Mouse (Mus musculus): Measurements from ENCODE around the gene Arhgef2. TPM values are rescaled to one million over a fixed set of nuclear protein-coding genes. Genes with fewer than 3 reads are reported as not detected.

The Arhgef2 gene
- polyA plus RNA-seq, 1 experiment from 2014 or later, result 20.0 TPM

DNA sequence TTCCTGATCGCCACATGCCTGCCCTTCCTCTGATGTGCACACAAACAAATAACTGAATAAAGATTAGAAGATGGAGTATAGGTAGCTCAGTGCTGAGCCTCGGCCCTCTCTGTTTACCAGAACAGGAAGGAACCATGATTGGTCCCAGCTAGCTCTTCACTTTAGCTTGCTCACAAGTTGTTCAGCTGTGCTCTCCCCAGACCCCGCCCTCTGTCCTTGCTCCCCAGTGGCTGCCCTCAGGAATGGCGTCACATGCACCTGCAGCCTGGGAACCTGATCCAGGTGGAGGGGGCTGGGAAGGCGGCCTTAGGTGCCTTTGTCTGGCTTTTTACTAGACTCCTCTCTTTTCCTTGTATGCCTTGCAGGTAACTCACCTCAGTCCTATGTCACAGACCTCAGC is 9.4 kb downstream of the Arhgef2 start:
- H3K9me3 ChIP-seq (replicated peaks; ENCODE audit: control insufficient read depth, low read length), result no peaks in the 10 kb centered on the region
- H3K27me3 ChIP-seq (ENCODE audit: control insufficient read depth, insufficient read depth, low read depth, low read length), result no peaks in the 10 kb centered on the region
- no peak overlapping the region for H3K4me2 ChIP-seq (ENCODE audit: low read depth, low read length)
- H3K27ac ChIP-seq (ENCODE audit: low read length), result no peak overlapping the region
- H3K9ac ChIP-seq (ENCODE audit: low read depth, low read length), result no peak overlapping the region
- 38% methylated on average over 5 of the region's 5 CpGs for WGBS (ENCODE audit: insufficient replicate concordance)
- H3K4me3 ChIP-seq (ENCODE audit: low read depth, low read length), result no peak overlapping the region
- no peaks in the 10 kb centered on the region for H3K36me3 ChIP-seq (ENCODE audit: control insufficient read depth, insufficient read depth)
- no peak for ATAC-seq (ENCODE audit: low read depth)
- H3K4me1 ChIP-seq (ENCODE audit: control insufficient read depth, low read depth, low read length), result peaks cover 18% of the 10 kb centered on the region

DNA sequence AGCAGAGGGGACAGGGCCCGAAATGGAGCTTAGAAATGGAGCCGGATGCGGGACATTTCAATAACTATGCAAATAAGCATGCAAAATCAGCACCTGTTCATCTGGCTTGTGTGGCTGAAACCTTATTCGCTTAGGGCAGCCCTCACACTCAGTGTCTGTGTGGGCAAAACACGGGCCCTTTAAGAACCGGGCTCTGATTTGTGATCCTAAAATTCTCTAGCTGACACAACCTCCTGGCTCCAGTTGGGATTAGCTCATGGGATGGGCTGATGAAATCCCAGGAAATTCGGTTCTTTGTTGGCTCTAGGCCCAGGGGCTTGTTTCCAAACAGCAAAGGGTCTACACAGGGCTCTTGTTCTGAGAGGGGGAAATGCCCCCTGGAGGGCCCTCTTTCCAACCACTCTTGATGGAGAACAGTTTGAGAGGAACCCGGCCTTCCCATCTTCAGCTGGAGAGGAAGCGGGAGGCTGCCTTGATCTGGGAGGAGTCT is 10.2 kb downstream of the Arhgef2 start:
- Histone ChIP-seq H3K36me3 (ENCODE audit: control insufficient read depth, insufficient read depth) (no peaks in the 10 kb centered on the region), H3K27ac (ENCODE audit: low read length) (no peak overlapping the region), H3K4me2 (ENCODE audit: low read depth, low read length) (no peak overlapping the region), H3K4me3 (ENCODE audit: low read depth, low read length) (no peak overlapping the region), H3K9me3 (replicated peaks; ENCODE audit: control insufficient read depth, low read length) (no peaks in the 10 kb centered on the region), H3K4me1 (ENCODE audit: control insufficient read depth, low read depth, low read length) (peaks cover 22% of the 10 kb centered on the region), H3K9ac (ENCODE audit: low read depth, low read length) (no peak overlapping the region), H3K27me3 (ENCODE audit: control insufficient read depth, insufficient read depth, low read depth, low read length) (no peaks in the 10 kb centered on the region)
- no peak for ATAC-seq (ENCODE audit: low read depth)
- WGBS (ENCODE audit: insufficient replicate concordance), result 69% methylated on average over 9 of the region's 9 CpGs

DNA sequence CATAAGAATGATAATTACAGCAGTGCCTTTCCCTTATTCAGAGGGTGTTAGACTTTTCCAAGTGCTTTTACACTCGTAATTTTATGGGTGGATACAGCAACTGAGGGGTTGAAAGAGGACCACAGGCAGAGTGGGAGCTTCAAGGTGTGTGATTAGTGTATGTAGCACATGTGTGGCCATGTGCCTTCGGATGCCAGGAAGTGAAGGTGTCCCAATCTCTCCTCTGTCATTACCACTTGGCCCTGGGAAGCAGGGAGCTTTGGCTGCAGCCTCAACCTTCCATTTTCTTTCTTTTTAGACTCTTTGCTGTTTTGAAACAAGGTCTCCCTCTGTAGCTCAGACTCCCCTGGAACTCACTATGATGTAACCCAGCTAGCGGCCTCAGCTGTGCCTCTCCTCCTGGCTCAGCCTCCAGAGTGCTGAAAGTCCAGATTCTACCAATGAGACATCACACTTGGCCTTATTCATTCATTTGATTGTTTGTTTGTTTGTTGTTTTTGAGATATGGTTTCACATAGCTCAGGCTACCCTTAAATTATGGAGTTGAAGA is 11.3 kb downstream of the Arhgef2 start:
- Histone ChIP-seq H3K4me3 (ENCODE audit: low read depth, low read length) (no peak overlapping the region), H3K36me3 (ENCODE audit: control insufficient read depth, insufficient read depth) (no peaks in the 10 kb centered on the region), H3K27me3 (ENCODE audit: control insufficient read depth, insufficient read depth, low read depth, low read length) (no peaks in the 10 kb centered on the region), H3K9ac (ENCODE audit: low read depth, low read length) (no peak overlapping the region), H3K4me1 (ENCODE audit: control insufficient read depth, low read depth, low read length) (peaks cover 28% of the 10 kb centered on the region), H3K9me3 (replicated peaks; ENCODE audit: control insufficient read depth, low read length) (no peaks in the 10 kb centered on the region), H3K4me2 (ENCODE audit: low read depth, low read length) (no peak overlapping the region), H3K27ac (ENCODE audit: low read length) (no peak overlapping the region)
- 56% methylated on average over 3 of the region's 3 CpGs for WGBS (ENCODE audit: insufficient replicate concordance)
- no peak for ATAC-seq (ENCODE audit: low read depth)

DNA sequence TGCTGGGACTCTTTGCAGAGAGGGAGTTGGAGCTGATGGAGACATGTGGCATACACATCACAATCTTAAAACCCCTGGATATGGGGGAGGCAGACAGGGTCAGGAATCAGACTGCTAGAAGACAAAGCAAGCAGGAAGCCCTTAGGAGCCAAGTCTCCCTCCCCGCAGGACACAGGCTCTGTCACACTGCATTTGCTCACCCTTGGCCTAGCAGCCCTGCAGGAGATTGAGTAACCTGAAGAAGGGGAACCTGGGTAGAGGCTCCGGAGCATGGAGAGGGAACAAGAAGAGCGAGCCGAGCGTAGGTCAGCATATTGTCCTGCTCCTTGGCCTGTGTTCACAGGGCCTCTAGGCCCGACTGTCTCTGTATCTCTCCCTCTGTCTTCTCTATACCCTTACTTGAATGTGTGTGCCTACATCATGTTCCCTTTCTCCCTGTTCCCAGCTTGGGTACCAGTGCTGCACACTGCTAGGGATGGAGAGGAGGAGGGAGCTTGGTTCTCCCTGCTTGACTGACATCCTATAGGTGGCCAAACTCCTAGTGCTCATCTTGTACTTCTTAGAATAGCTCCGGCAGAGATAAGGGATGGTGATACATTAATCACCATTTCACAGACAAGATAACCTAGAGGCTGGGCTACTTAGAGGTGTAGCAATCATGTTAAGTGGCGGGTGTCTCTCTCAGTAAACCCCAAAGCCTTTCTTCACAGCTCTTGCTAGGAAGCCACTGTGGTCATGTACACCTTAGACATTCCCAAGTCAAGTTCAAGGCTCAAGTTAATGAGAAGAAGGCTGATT is 12.5 kb downstream of the Arhgef2 start:
- H3K4me3 ChIP-seq (ENCODE audit: low read depth, low read length), result no peak overlapping the region
- no peak overlapping the region for H3K4me2 ChIP-seq (ENCODE audit: low read depth, low read length)
- H3K9me3 ChIP-seq (replicated peaks; ENCODE audit: control insufficient read depth, low read length), result no peaks in the 10 kb centered on the region
- 46% methylated on average over 8 of the region's 8 CpGs for WGBS (ENCODE audit: insufficient replicate concordance)
- ATAC-seq (ENCODE audit: low read depth), result 0 out of 2 replicates have a peak, but pooled peaks have one; percentile 7
- H3K36me3 ChIP-seq (ENCODE audit: control insufficient read depth, insufficient read depth), result no peaks in the 10 kb centered on the region
- peaks cover 39% of the 10 kb centered on the region for H3K4me1 ChIP-seq (ENCODE audit: control insufficient read depth, low read depth, low read length)
- no peak overlapping the region for H3K27ac ChIP-seq (ENCODE audit: low read length)
- no peaks in the 10 kb centered on the region for H3K27me3 ChIP-seq (ENCODE audit: control insufficient read depth, insufficient read depth, low read depth, low read length)
- no peak overlapping the region for H3K9ac ChIP-seq (ENCODE audit: low read depth, low read length)

DNA sequence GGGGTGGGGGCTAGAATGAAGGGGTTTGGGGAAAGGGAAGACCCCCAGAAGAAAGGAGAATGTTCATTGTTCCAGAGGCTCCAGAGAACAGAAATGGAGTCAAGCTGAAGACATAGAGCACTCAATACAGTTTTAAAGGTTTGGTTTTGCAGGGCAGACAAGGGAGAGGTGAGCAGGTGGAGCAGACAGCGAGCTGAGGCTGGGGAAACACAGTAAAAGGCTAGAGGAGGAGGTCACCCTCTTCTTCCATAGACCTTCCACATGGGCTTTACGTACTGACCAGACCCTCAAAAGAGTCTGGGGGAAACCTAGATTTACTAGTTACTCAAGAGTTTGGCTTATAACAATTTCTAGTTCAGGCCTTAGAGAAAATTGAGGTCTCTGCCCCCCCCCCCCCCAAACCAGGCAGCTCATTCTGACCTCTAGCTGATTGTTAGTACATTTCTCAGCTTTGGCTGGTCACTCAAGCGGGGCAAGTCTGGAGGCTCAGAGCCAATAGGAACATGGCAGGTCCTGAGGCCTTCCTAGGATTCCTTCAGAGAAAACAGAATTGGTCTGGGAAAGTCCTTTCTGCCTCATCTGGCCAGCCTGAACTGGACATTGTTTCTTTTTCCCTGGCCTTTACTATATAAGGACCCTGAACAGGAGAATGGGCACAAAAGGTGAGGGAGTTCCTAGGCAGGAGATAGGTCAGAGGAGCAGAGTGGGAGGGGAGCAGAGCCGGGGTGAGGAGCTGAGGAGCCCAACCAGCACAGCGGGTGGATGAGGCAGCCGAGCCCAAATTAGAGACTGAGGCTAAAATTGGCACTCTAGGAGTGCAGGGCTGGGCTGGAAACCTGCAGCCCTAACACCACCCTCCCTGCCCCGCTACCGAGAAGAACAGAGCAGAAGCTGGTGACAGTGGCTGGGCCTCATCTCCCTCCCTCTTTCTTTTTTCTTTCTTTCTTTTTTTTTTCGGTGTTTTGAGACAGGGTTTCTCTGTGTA is 13.6 kb downstream of the Arhgef2 start:
- H3K27ac ChIP-seq (ENCODE audit: low read length), result no peak overlapping the region
- H3K27me3 ChIP-seq (ENCODE audit: control insufficient read depth, insufficient read depth, low read depth, low read length), result no peaks in the 10 kb centered on the region
- H3K4me2 ChIP-seq (ENCODE audit: low read depth, low read length), result no peak overlapping the region
- H3K9me3 ChIP-seq (replicated peaks; ENCODE audit: control insufficient read depth, low read length), result no peaks in the 10 kb centered on the region
- no peak for ATAC-seq (ENCODE audit: low read depth)
- no peak overlapping the region for H3K9ac ChIP-seq (ENCODE audit: low read depth, low read length)
- peaks cover 48% of the 10 kb centered on the region for H3K4me1 ChIP-seq (ENCODE audit: control insufficient read depth, low read depth, low read length)
- no peaks in the 10 kb centered on the region for H3K36me3 ChIP-seq (ENCODE audit: control insufficient read depth, insufficient read depth)
- H3K4me3 ChIP-seq (ENCODE audit: low read depth, low read length), result no peak overlapping the region
- 40% methylated on average over 9 of the region's 9 CpGs for WGBS (ENCODE audit: insufficient replicate concordance)

DNA sequence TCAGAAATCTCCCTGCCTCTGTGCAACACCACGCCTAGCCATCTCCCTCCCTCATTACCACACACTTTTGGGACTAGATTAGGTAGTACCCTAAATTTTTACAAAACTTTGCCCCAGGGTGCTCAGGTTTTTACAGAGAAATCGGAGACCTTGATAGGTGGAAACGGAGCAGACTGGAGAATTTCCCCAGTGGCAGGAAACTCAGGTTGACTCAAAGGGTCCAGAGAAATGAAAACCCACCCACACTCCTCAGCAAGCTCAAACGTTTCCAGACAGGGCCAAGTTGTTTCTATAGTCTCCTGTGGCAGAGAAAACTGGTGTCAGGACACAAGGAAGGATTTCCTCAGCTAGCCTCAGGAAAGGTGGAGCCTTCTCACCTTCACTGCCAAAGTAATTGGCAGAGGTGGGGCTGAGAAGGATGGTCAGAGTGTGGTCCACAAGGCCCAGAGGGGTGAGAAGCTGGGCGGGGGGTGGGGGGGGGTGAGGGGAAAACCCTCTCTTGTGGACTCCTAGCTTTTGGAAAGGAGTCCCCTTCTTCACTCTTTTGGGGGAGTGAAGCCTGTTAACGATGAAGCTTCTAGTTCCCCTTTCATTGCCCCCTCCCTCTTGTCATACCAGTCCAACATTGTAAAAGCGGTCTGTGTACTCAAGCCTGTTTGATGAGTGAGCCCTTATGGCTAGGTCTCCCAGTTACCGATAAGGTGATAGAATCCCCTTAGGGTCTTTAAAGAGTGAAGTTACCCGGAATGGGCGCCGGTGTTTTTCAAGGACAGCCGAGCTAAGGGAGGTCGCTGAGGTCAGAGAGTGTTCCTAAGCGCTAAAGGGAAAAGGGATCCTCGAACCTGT is 14.6 kb downstream of the Arhgef2 start:
- no peak for ATAC-seq (ENCODE audit: low read depth)

DNA sequence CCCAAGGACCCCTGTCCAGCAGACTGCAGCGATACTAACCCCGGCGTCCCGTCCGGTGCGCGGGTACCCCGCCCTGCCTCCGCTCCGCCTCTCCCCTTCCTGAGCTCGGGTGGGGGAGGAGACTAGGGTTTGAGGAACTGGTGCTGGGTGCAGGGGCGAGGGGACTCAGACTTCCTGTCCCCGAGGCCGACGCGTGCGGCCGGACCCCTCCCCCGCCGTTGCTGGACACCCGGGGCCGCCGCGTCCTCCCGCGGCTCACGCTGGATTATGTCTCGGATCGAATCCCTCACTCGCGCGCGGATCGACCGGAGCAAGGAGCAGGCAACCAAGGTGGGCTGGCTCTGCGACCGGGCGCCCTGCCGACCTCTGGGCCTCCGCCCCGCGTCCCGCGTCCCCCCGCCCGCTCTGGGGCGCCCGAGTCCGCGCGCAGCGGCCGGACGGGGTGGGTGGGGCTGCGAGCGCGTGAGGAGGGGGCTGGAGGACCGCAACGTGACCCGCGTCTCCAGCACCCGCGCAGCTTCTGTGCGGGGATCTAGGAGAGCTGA is 15.3 kb downstream of the Arhgef2 start:
- H3K4me3 ChIP-seq (ENCODE audit: low read depth, low read length), result peak overlapping the region; percentile 77
- H3K4me1 ChIP-seq (ENCODE audit: control insufficient read depth, low read depth, low read length), result peaks cover 57% of the 10 kb centered on the region
- H3K9ac ChIP-seq (ENCODE audit: low read depth, low read length), result peak overlapping the region; percentile 79
- H3K27me3 ChIP-seq (ENCODE audit: control insufficient read depth, insufficient read depth, low read depth, low read length), result no peaks in the 10 kb centered on the region
- peak; percentile 72 for ATAC-seq (ENCODE audit: low read depth)
- H3K36me3 ChIP-seq (ENCODE audit: control insufficient read depth, insufficient read depth), result no peaks in the 10 kb centered on the region
- H3K9me3 ChIP-seq (replicated peaks; ENCODE audit: control insufficient read depth, low read length), result no peaks in the 10 kb centered on the region
- peak overlapping the region; percentile 75 for H3K27ac ChIP-seq (ENCODE audit: low read length)
- WGBS (ENCODE audit: insufficient replicate concordance), result under 1% methylated on average over 60 of the region's 64 CpGs
- H3K4me2 ChIP-seq (ENCODE audit: low read depth, low read length), result peak overlapping the region; percentile 97

More for the DNA sequence above, 14.6 kb downstream of the Arhgef2 start:
- no peaks in the 10 kb centered on the region for H3K9me3 ChIP-seq (replicated peaks; ENCODE audit: control insufficient read depth, low read length)
- peaks cover 54% of the 10 kb centered on the region for H3K4me1 ChIP-seq (ENCODE audit: control insufficient read depth, low read depth, low read length)
- peak overlapping the region; percentile 77 for H3K4me3 ChIP-seq (ENCODE audit: low read depth, low read length)
- peak overlapping the region; percentile 97 for H3K4me2 ChIP-seq (ENCODE audit: low read depth, low read length)
- no peaks in the 10 kb centered on the region for H3K36me3 ChIP-seq (ENCODE audit: control insufficient read depth, insufficient read depth)
- no peaks in the 10 kb centered on the region for H3K27me3 ChIP-seq (ENCODE audit: control insufficient read depth, insufficient read depth, low read depth, low read length)
- peak overlapping the region; percentile 75 for H3K27ac ChIP-seq (ENCODE audit: low read length)
- H3K9ac ChIP-seq (ENCODE audit: low read depth, low read length), result peak overlapping the region; percentile 79
- 11% methylated on average over 15 of the region's 15 CpGs for WGBS (ENCODE audit: insufficient replicate concordance)

DNA sequence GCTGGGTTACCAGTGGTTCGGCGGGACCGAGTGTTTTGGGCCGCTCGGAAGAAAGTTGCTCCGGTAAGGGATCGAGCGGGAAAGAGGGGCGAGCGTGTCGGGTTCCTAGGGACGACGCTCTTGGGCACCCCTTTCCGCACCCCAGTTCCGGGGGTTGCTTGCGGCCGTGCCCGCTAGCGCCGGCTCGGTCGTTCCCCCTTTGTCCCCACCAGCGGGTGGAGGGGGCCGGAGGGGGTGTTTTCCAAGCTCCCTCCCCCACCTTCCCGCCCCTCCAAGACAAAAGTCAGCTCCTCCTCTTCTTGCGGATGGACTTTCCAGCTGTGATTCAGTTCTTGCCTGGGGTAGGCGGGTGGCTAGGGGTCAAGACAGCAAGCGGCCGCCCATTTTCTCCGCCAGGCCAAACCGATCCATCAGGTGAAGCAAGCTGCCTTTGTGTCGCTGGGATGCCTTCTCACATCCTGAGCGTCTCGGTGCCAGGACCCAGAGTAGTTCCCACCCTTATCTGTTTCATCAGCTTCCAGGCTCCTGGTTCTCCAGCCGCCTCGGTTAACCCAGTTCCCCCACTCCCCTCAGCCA is 15.9 kb downstream of the Arhgef2 start:
- peak overlapping the region; percentile 97 for H3K4me2 ChIP-seq (ENCODE audit: low read depth, low read length)
- peak overlapping the region; percentile 79 for H3K9ac ChIP-seq (ENCODE audit: low read depth, low read length)
- peaks cover 63% of the 10 kb centered on the region for H3K4me1 ChIP-seq (ENCODE audit: control insufficient read depth, low read depth, low read length)
- H3K9me3 ChIP-seq (replicated peaks; ENCODE audit: control insufficient read depth, low read length), result no peaks in the 10 kb centered on the region
- peak overlapping the region; percentile 77 for H3K4me3 ChIP-seq (ENCODE audit: low read depth, low read length)
- no peaks in the 10 kb centered on the region for H3K36me3 ChIP-seq (ENCODE audit: control insufficient read depth, insufficient read depth)
- no peak for ATAC-seq (ENCODE audit: low read depth)
- no peaks in the 10 kb centered on the region for H3K27me3 ChIP-seq (ENCODE audit: control insufficient read depth, insufficient read depth, low read depth, low read length)
- peak overlapping the region; percentile 75 for H3K27ac ChIP-seq (ENCODE audit: low read length)
- WGBS (ENCODE audit: insufficient replicate concordance), result under 1% methylated on average over 36 of the region's 36 CpGs
